Mouse (Mus musculus): Measurements from ENCODE around the gene Jam3. TPM values are rescaled to one million over a fixed set of nuclear protein-coding genes. Genes with fewer than 3 reads are reported as not detected.
"Not testable (repeated sequence)": the region's sequence is repeated elsewhere in the genome, so short reads cannot be mapped to it uniquely, and the experiment has no call there.

Gene Jam3
- polyA plus RNA-seq, 1 experiment = 22.9 TPM

- H3K36me3 ChIP-seq (ENCODE audit: control insufficient read depth, insufficient read depth) = no peaks in the 10 kb centered on the region
- H3K27me3 ChIP-seq (ENCODE audit: control insufficient read depth, insufficient read depth, insufficient read length) = no peaks in the 10 kb centered on the region
- TF ChIP-seq POLR2A (IDR thresholded peaks at IDR 0.05; ENCODE audit: insufficient read length, low read depth) (no peak), CEBPB (IDR thresholded peaks at IDR 0.05; ENCODE audit: insufficient read depth, poor library complexity, severe bottlenecking) (no peak), TCF12 (IDR thresholded peaks at IDR 0.05; ENCODE audit: insufficient read depth, poor library complexity, severe bottlenecking) (no peak)
- no peak overlapping the region for H3K4me3 ChIP-seq
- no peaks in the 10 kb centered on the region for H3K79me2 ChIP-seq (ENCODE audit: control insufficient read depth, insufficient read depth)
- H3K4me2 ChIP-seq (ENCODE audit: low read depth) = no peak overlapping the region
- H3ac ChIP-seq (ENCODE audit: control insufficient read depth, insufficient read length) = no peak overlapping the region
These were observed 9.7 kb upstream of the Jam3 start for GRCm38 (mm10) chr9:27164957-27165356.

- not testable (repeated sequence) for H3K4me2 ChIP-seq (ENCODE audit: low read depth); H3K36me3 ChIP-seq (ENCODE audit: control insufficient read depth, insufficient read depth)
These were observed 8.4 kb upstream of the Jam3 start for GRCm38 (mm10) chr9:27163661-27164060.

GRCm38 (mm10) chr9:27153861-27154260, 1.4 kb downstream of the Jam3 start:
- Histone ChIP-seq H3K27me3 (ENCODE audit: control insufficient read depth, insufficient read depth, insufficient read length) (peaks cover 5% of the 10 kb centered on the region), H3K36me3 (ENCODE audit: control insufficient read depth, insufficient read depth) (no peaks in the 10 kb centered on the region), H3ac (ENCODE audit: control insufficient read depth, insufficient read length) (no peak overlapping the region), H3K79me2 (ENCODE audit: control insufficient read depth, insufficient read depth) (peaks cover 11% of the 10 kb centered on the region), H3K4me3 (peak overlapping the region; percentile 36), H3K4me2 (ENCODE audit: low read depth) (peak overlapping the region; percentile 76)
- TF ChIP-seq USF1 (IDR thresholded peaks at IDR 0.05; ENCODE audit: low read depth) (no peak), TCF3 (IDR thresholded peaks at IDR 0.05; ENCODE audit: insufficient read length, low read depth) (no peak), POLR2A (IDR thresholded peaks at IDR 0.05; ENCODE audit: insufficient read length, low read depth) (no peak), MYOD1 (IDR thresholded peaks at IDR 0.05; ENCODE audit: control insufficient read depth in 1 of 3, insufficient read length in 2 of 3, low read depth in 2 of 3) (no peak), TCF12 (IDR thresholded peaks at IDR 0.05; ENCODE audit: insufficient read depth, poor library complexity, severe bottlenecking) (no peak), E2F4 (IDR thresholded peaks at IDR 0.05; ENCODE audit: insufficient read depth) (no peak), REST (IDR thresholded peaks at IDR 0.05; ENCODE audit: insufficient read depth, insufficient read length) (no peak), MAX (IDR thresholded peaks at IDR 0.05; ENCODE audit: low read depth) (no peak), POLR2AphosphoS2 (IDR thresholded peaks at IDR 0.05; ENCODE audit: insufficient read length, low read depth) (no peak), CEBPB (IDR thresholded peaks at IDR 0.05; ENCODE audit: insufficient read depth, poor library complexity, severe bottlenecking) (no peak), SRF (IDR thresholded peaks at IDR 0.05; ENCODE audit: control insufficient read depth, insufficient read length, low read depth) (no peak), MYOG (IDR thresholded peaks at IDR 0.05; ENCODE audit: control insufficient read depth in 1 of 3, insufficient read depth in 1 of 3, insufficient read length in 2 of 3, low read depth in 2 of 3) (no peak)

More at GRCm38 (mm10) chr9:27163661-27164060, 8.4 kb upstream of the Jam3 start:
- not testable (repeated sequence) for H3K79me2 ChIP-seq (ENCODE audit: control insufficient read depth, insufficient read depth); H3ac ChIP-seq (ENCODE audit: control insufficient read depth, insufficient read length); H3K4me3 ChIP-seq; H3K27me3 ChIP-seq (ENCODE audit: control insufficient read depth, insufficient read depth, insufficient read length)

- no peaks in the 10 kb centered on the region for H3K27me3 ChIP-seq (ENCODE audit: control insufficient read depth, insufficient read depth, insufficient read length)
- H3K36me3 ChIP-seq (ENCODE audit: control insufficient read depth, insufficient read depth) = no peaks in the 10 kb centered on the region
- peak overlapping the region; percentile 30 for H3K4me2 ChIP-seq (ENCODE audit: low read depth)
- TF ChIP-seq REST (IDR thresholded peaks at IDR 0.05; ENCODE audit: insufficient read depth, insufficient read length) = no peak
- H3K4me3 ChIP-seq = no peak overlapping the region
- H3ac ChIP-seq (ENCODE audit: control insufficient read depth, insufficient read length) = no peak overlapping the region
- peaks cover 11% of the 10 kb centered on the region for H3K79me2 ChIP-seq (ENCODE audit: control insufficient read depth, insufficient read depth)
These were observed 5.4 kb downstream of the Jam3 start for GRCm38 (mm10) chr9:27149836-27150235.

GRCm38 (mm10) chr9:27148631-27149471, 6.4 kb downstream of the Jam3 start:
- TF ChIP-seq TCF12 (IDR thresholded peaks at IDR 0.05; ENCODE audit: insufficient read depth, poor library complexity, severe bottlenecking) (peak; percentile 32), TCF3 (IDR thresholded peaks at IDR 0.05; ENCODE audit: insufficient read length, low read depth) (no peak), POLR2A (IDR thresholded peaks at IDR 0.05; ENCODE audit: insufficient read length, low read depth) (no peak), USF1 (IDR thresholded peaks at IDR 0.05; ENCODE audit: low read depth) (no peak), E2F4 (IDR thresholded peaks at IDR 0.05; ENCODE audit: insufficient read depth) (no peak), REST (IDR thresholded peaks at IDR 0.05; ENCODE audit: insufficient read depth, insufficient read length) (no peak), SRF (IDR thresholded peaks at IDR 0.05; ENCODE audit: control insufficient read depth, insufficient read length, low read depth) (no peak), MAX (IDR thresholded peaks at IDR 0.05; ENCODE audit: low read depth) (no peak), MYOD1 (IDR thresholded peaks at IDR 0.05; ENCODE audit: control insufficient read depth in 1 of 3, insufficient read length in 2 of 3, low read depth in 2 of 3) (peak in 2 of 3 experiments; percentile 77 to 78), CEBPB (IDR thresholded peaks at IDR 0.05; ENCODE audit: insufficient read depth, poor library complexity, severe bottlenecking) (no peak), POLR2AphosphoS2 (IDR thresholded peaks at IDR 0.05; ENCODE audit: insufficient read length, low read depth) (no peak), MYOG (IDR thresholded peaks at IDR 0.05; ENCODE audit: control insufficient read depth in 1 of 3, insufficient read depth in 1 of 3, insufficient read length in 2 of 3, low read depth in 2 of 3) (peak; percentile 22 to 89 (median 77))
- H3K27me3 ChIP-seq (ENCODE audit: control insufficient read depth, insufficient read depth, insufficient read length) = no peaks in the 10 kb centered on the region
- no peaks in the 10 kb centered on the region for H3K36me3 ChIP-seq (ENCODE audit: control insufficient read depth, insufficient read depth)
- no peak overlapping the region for H3ac ChIP-seq (ENCODE audit: control insufficient read depth, insufficient read length)
- H3K4me3 ChIP-seq = no peak overlapping the region
- peaks cover 9% of the 10 kb centered on the region for H3K79me2 ChIP-seq (ENCODE audit: control insufficient read depth, insufficient read depth)
- peak overlapping the region; percentile 44 for H3K4me2 ChIP-seq (ENCODE audit: low read depth)

All from myocyte (in vitro differentiated cells).